Mouse (Mus musculus) E14TG2a.4 (cell line): ENCODE measurements around the gene Slc5a8.

Source experiments
- H3K27me3 ChIP-seq: 2 replicates; pipeline ENCODE4 v1.6.1; 2014; ENCODE audit warnings: low read length, control low read depth; ENCODE audit not compliant: insufficient read depth
- H3K36me3 ChIP-seq: 2 replicates; pipeline ENCODE4 v1.6.1; 2014; ENCODE audit warnings: low read length, control low read depth; ENCODE audit not compliant: insufficient read depth
- H3K4me1 ChIP-seq: replicated peaks from 2 replicates; pipeline ENCODE4 v1.6.1; 2014; ENCODE audit warnings: low read depth, low read length, control low read depth
- H3K4me3 ChIP-seq: replicated peaks from 2 replicates; pipeline ENCODE4 v1.5.1; 2014; ENCODE audit warnings: mild to moderate bottlenecking, low read length
- H3K9me3 ChIP-seq: 2 replicates; pipeline ENCODE4 v1.6.1; 2014; ENCODE audit warnings: low read length, control low read depth
- CTCF ChIP-seq: conservative IDR thresholded peaks from 2 replicates; pipeline ENCODE4 v1.5.1; 2014; ENCODE audit warnings: low read length
- NANOG ChIP-seq: IDR thresholded peaks from 2 replicates; pipeline ENCODE4 v1.6.1; 2014; ENCODE audit warnings: borderline replicate concordance, low read length, mixed read lengths
- POU5F1 ChIP-seq: IDR thresholded peaks from 2 replicates; pipeline ENCODE4 v1.6.1; 2014; ENCODE audit warnings: low read length, borderline replicate concordance

The Slc5a8 gene

DNA sequence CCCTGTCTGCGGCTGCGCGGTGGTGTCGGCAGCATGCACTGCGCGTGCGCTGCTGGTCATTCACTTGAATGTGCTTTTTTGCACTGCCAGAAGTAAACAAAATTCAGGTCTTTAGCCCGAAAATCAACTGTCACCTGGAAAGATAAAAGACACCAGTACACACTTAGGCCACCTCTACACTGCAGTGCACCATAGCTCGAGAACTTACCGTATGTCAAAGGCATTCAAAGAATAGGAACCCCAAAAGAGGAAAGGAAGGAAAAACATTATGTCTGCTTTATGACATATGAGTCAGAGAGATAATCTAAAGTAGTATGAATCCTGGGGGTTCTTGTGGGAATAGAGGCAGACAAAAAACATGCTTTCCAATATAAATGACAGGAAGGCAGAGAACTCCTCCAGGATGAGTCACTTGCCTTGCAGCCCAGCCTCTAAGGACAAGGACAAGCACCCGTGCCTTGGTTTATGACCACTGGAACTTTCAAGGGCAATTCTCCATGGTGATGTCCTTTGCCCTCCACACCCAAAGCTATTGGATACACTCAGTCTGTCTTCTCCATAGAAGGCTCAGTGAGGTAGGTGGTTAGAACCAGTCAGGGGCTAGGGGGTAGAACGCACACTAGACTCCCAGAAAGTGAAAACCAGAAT lies 64.0 kb downstream of the Slc5a8 start:
- no peaks in the 10 kb centered on the region for H3K36me3 ChIP-seq
- H3K4me3 ChIP-seq, result no peak overlapping the region
- no peak for TF ChIP-seq POU5F1
- no peak for TF ChIP-seq NANOG
- no peak for TF ChIP-seq CTCF
- H3K4me1 ChIP-seq, result no peaks in the 10 kb centered on the region
- H3K27me3 ChIP-seq, result no peaks in the 10 kb centered on the region
- no peaks in the 10 kb centered on the region for H3K9me3 ChIP-seq

GRCm38 (mm10) chr10:88950297-88950653 lies 64.5 kb downstream of the Slc5a8 start:
- Histone ChIP-seq H3K4me3 (no peak overlapping the region), H3K36me3 (no peaks in the 10 kb centered on the region), H3K27me3 (no peaks in the 10 kb centered on the region), H3K9me3 (no peaks in the 10 kb centered on the region), H3K4me1 (no peaks in the 10 kb centered on the region)
- no peak for TF ChIP-seq CTCF
- no peak for TF ChIP-seq POU5F1

GRCm38 (mm10) chr10:88960791-88961190 lies 75.0 kb downstream of the Slc5a8 start:
- Histone ChIP-seq H3K9me3 (peaks cover 28% of the 10 kb centered on the region), H3K36me3 (no peaks in the 10 kb centered on the region), H3K4me1 (no peaks in the 10 kb centered on the region), H3K27me3 (no peaks in the 10 kb centered on the region), H3K4me3 (no peak overlapping the region)
- no peak for TF ChIP-seq POU5F1
- TF ChIP-seq CTCF, result no peak
- no peak for TF ChIP-seq NANOG

- TF ChIP-seq CTCF, result no peak
- TF ChIP-seq NANOG, result no peak
- no peak for TF ChIP-seq POU5F1
- Histone ChIP-seq H3K27me3 (no peaks in the 10 kb centered on the region), H3K9me3 (peaks cover 49% of the 10 kb centered on the region), H3K4me1 (no peaks in the 10 kb centered on the region), H3K4me3 (0 out of 2 replicates have a peak overlapping the region, but pooled peaks have one; percentile 7), H3K36me3 (no peaks in the 10 kb centered on the region)
These were observed 82.8 kb downstream of the Slc5a8 start for GRCm38 (mm10) chr10:88968586-88968985.

DNA sequence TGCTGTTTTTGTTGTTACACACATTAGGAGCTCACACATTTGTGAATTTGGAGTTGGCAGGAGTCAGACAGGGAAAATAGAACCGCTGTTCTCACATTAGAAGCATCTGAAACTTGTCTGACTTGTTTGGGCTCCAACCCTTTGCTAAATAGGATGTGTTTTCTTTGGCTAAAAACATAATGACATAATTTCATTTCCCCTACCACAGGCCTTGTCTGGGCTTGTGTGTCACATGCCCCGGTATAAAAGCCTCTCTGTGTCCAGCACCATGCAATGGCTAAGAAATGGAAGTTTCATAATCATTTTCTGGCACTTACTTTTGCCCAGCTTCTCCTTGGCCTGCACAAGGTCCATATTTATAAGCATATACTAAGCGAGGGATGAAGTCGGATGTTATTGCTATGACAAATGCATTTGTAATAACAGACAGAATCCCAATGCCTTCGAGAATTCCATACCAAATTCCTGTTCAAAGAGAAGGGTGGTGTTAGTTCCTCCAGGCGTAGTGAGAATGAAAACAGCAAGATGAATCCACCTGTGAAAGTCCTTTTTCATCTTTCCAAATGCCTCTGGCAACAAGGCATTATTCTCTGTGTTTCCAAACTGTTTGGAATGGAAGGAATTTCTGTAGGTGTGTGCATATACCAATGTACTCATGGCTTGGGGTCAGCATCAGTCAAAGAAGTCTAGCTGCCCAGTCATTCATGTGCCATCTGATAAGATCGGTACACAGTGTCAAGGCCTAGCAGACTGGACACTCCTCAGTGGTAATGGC lies 85.3 kb downstream of the Slc5a8 start:
- Histone ChIP-seq H3K36me3 (no peaks in the 10 kb centered on the region), H3K4me1 (no peaks in the 10 kb centered on the region), H3K9me3 (peaks cover 58% of the 10 kb centered on the region), H3K27me3 (no peaks in the 10 kb centered on the region), H3K4me3 (no peak overlapping the region)
- TF ChIP-seq CTCF (no peak), POU5F1 (no peak), NANOG (no peak)

DNA sequence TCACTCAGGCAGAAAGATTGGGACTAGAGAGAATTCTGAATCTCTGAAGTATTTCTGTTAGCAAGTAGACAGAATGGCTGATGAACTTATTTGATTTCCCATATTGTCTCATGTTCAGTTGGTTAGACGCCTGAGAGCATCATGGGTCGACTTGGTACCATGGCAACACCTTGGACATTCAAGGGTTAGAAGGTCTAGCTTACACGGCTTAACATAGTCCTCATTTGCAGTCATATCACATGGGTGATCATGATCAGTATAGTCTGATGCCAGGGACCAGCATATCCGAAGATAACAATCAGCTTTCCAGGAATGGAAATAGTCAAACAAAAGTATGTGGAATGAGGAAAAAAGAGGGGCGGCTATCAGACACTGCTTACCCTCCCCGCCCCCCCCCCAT lies 93.1 kb downstream of the Slc5a8 start:
- H3K4me3 ChIP-seq, result no peak overlapping the region
- no peaks in the 10 kb centered on the region for H3K36me3 ChIP-seq
- no peaks in the 10 kb centered on the region for H3K27me3 ChIP-seq
- TF ChIP-seq NANOG (no peak), POU5F1 (no peak), CTCF (no peak)
- peaks cover 10% of the 10 kb centered on the region for H3K9me3 ChIP-seq
- H3K4me1 ChIP-seq, result no peaks in the 10 kb centered on the region
